In genomic region chr9:64116876-64117275, GRCm38 (mm10) we compare ENCODE assay signal across 15 mouse cellular contexts. TPM values are rescaled to one million over a fixed set of nuclear protein-coding genes. Genes with fewer than 3 reads are reported as not detected.
DNase-seq lines count a peak whose midpoint lies in the region; ATAC-seq lines count a peak whose summit lies in the region.
"Had no signal": no experiment of that assay in that cellular context is flagged by ENCODE, and none has a peak within 500 bp of the region (broad histone marks: within the 10 kb centered on the region; RNA-seq: fewer than 3 reads in every experiment).

Gene Lctl (plus strand): TSS chr9:64117147.

- no peak within 1 kb of the TSS for H3K4me3 ChIP-seq in liver, embryonic 12.5 days
- H3K4me3 ChIP-seq: embryonic facial prominence, embryonic 13.5 days; midbrain, embryonic 13.5 days; neural tube, embryonic 12.5 days had no signal

- no peak for ATAC-seq in liver, embryonic 12.5 days
- ATAC-seq: midbrain, embryonic 13.5 days had no signal

- no peak within 1 kb of the TSS for H3K9ac ChIP-seq in liver, embryonic 12.5 days
- H3K9ac ChIP-seq: embryonic facial prominence, embryonic 13.5 days; midbrain, embryonic 13.5 days; neural tube, embryonic 12.5 days had no signal

- H3K4me2 ChIP-seq in liver, embryonic 12.5 days: no peak within 1 kb of the TSS
- H3K4me2 ChIP-seq: embryonic facial prominence, embryonic 13.5 days; midbrain, embryonic 13.5 days; neural tube, embryonic 12.5 days had no signal

- no peaks in the 10 kb centered on the region for H3K36me3 ChIP-seq in liver, embryonic 12.5 days
- H3K36me3 ChIP-seq: embryonic facial prominence, embryonic 13.5 days; midbrain, embryonic 13.5 days; neural tube, embryonic 12.5 days had no signal

- no peaks in the 10 kb centered on the region for H3K27me3 ChIP-seq in liver, embryonic 12.5 days (replicated peaks)
- H3K27me3 ChIP-seq: embryonic facial prominence, embryonic 13.5 days; midbrain, embryonic 13.5 days; neural tube, embryonic 12.5 days had no signal

- no peaks in the 10 kb centered on the region for H3K9me3 ChIP-seq in liver, embryonic 12.5 days (replicated peaks)
- H3K9me3 ChIP-seq: embryonic facial prominence, embryonic 13.5 days; midbrain, embryonic 13.5 days; neural tube, embryonic 12.5 days had no signal

- whole genome bisulfite sequencing in liver, embryonic 12.5 days (ENCODE audit: insufficient replicate concordance): 76% methylated on average over 3 of the region's 3 CpGs

- DNase-seq in gastrocnemius, postnatal 10 days: peak; percentile 40
- DNase-seq in gastrocnemius, postnatal 36 days: no peak
- peak; percentile 22 for DNase-seq in left cerebral cortex, postnatal 4 days
- no peak for DNase-seq in left cerebral cortex, postnatal 14 days (ENCODE audit: low spot score in 2 of 2)
- peak; percentile 71 for DNase-seq in adrenal gland, postnatal 25 days
- DNase-seq in kidney, postnatal 4 days: peak; percentile 58 to 68
- DNase-seq in lung, adult 18-20 months: no peak
- DNase-seq: cerebellum, adult 9-10 months; layer of hippocampus, postnatal 36 days; lung, postnatal 10 days; thymus, postnatal 14 days had no signal

- no peak within 1 kb of the TSS for H3K27ac ChIP-seq in liver, embryonic 12.5 days
- H3K27ac ChIP-seq: embryonic facial prominence, embryonic 13.5 days; midbrain, embryonic 13.5 days; neural tube, embryonic 12.5 days had no signal

- peaks cover 12% of the 10 kb centered on the region for H3K4me1 ChIP-seq in liver, embryonic 12.5 days
- H3K4me1 ChIP-seq: midbrain, embryonic 13.5 days; neural tube, embryonic 12.5 days had no signal

- intact Hi-C loops in gastrocnemius, postnatal 36 days (cut with DNase I): no loop called here
- intact Hi-C loops in left cerebral cortex, postnatal 4 days (cut with DNase I): no loop called here
- intact Hi-C loops in left cerebral cortex, postnatal 14 days (cut with DNase I): no loop called here

RNA-seq across cellular contexts. Expression of gene Lctl, which starts in this region (rescaled TPM):
- total RNA-seq in gastrocnemius, postnatal 10 days (2021): under 1 TPM; 0.66 to 0.68 TPM
- total RNA-seq in gastrocnemius, postnatal 36 days (2021): not detected
- not detected for total RNA-seq in left cerebral cortex, postnatal 4 days (2021)
- total RNA-seq in left cerebral cortex, postnatal 14 days (2021): not detected
- total RNA-seq in adrenal gland, postnatal 25 days (2021): 0.95 and 1.5 TPM in 2 replicates
- not detected in 2 replicates for polyA plus RNA-seq in liver, embryonic 12.5 days (2016; fragmentation: Nextera tagmentation; extraction: Ambion mirVana)
- total RNA-seq: layer of hippocampus, postnatal 36 days had no signal
- polyA plus RNA-seq: embryonic facial prominence, embryonic 13.5 days; midbrain, embryonic 13.5 days; neural tube, embryonic 12.5 days had no signal

Comparison
In these comparisons a context has a peak if more than half of its experiments do, and no peak if none do; other contexts are left out.
1. Peak in DNase-seq in gastrocnemius, postnatal 10 days; RNA of the gene not detected or under 1 TPM.
2. Peak in DNase-seq in left cerebral cortex, postnatal 4 days; RNA of the gene not detected or under 1 TPM.
3. DNase-seq: peak in adrenal gland, postnatal 25 days (single experiment) and kidney, postnatal 4 days (2 of 2); none in gastrocnemius, postnatal 36 days (0 of 2), left cerebral cortex, postnatal 14 days (0 of 2) and lung, adult 18-20 months (0 of 2).